Mouse (Mus musculus) intestine, postnatal 0 days (tissue): ENCODE measurements around the gene Rasl2-9. TPM values are rescaled to one million over a fixed set of nuclear protein-coding genes. Genes with fewer than 3 reads are reported as not detected.

ENCODE experiments used
- ATAC-seq: fragments of 200-750 bp; cut with Nextera tagmentation; 2 replicates; pipeline ENCODE4 v1.8.0; 2017; ENCODE audit warnings: mild to moderate bottlenecking, moderate TSS enrichment, moderate library complexity
- H3K27ac ChIP-seq: fragments of 300-500 bp; sonication (generic); 2 replicates; pipeline ENCODE4 v1.5.1; 2014; ENCODE audit warnings: mild to moderate bottlenecking, low read depth, low read length, moderate library complexity
- H3K27me3 ChIP-seq: fragments of 300-500 bp; sonication (generic); replicated peaks from 2 replicates; pipeline ENCODE4 v1.6.1; 2014; ENCODE audit warnings: low read length, mixed read lengths; ENCODE audit not compliant: control insufficient read depth, insufficient read depth
- H3K36me3 ChIP-seq: fragments of 300-500 bp; sonication (generic); 2 replicates; pipeline ENCODE4 v1.6.1; 2014; ENCODE audit warnings: mild to moderate bottlenecking, moderate library complexity; ENCODE audit not compliant: control insufficient read depth, insufficient read depth
- H3K4me1 ChIP-seq: fragments of 300-500 bp; sonication (generic); replicated peaks from 2 replicates; pipeline ENCODE4 v1.6.1; 2014; ENCODE audit warnings: antibody characterized with exemption, low read length, mixed read lengths; ENCODE audit not compliant: control insufficient read depth, insufficient read depth
- H3K4me2 ChIP-seq: fragments of 300-500 bp; sonication (generic); replicated peaks from 2 replicates; pipeline ENCODE4 v1.6.1; 2014; ENCODE audit warnings: low read depth, mild to moderate bottlenecking, moderate library complexity
- H3K4me3 ChIP-seq: fragments of 300-500 bp; sonication (generic); 2 replicates; pipeline ENCODE4 v1.5.1; 2014; ENCODE audit warnings: low read depth, low read length
- H3K9ac ChIP-seq: fragments of 300-500 bp; sonication (generic); 2 replicates; pipeline ENCODE4 v1.6.1; 2014; ENCODE audit warnings: mild to moderate bottlenecking, low read depth, low read length
- H3K9me3 ChIP-seq: fragments of 300-500 bp; sonication (generic); 2 replicates; pipeline ENCODE4 v1.6.1; 2016; ENCODE audit warnings: mixed run types; ENCODE audit not compliant: control insufficient read depth
- CTCF ChIP-seq: sonication (generic); IDR thresholded peaks from 2 replicates; pipeline ENCODE4 v1.5.1; 2016; ENCODE audit warnings: low read depth, mild to moderate bottlenecking, control low read depth, antibody characterized with exemption, moderate library complexity
- whole genome bisulfite sequencing: fragments of 180-500 bp; shearing (Covaris S2); extraction: QIAGEN DNeasy Blood & Tissue Kit; methylation state at CpG from one replicate; pipeline ENCODE4 v1.1.7; 2014; 5-methylcytosine and 5-hydroxymethylcytosine counted together
- polyA plus RNA-seq: library from polyadenylated mRNA; unstranded; fragments of >200 nt; fragmentation: Nextera tagmentation; extraction: Ambion mirVana; gene quantifications from 2 replicates; pipeline ENCODE4 v1.2.1, GENCODE M21; 2015

The Rasl2-9 gene
- polyA plus RNA-seq, 1 experiment from 2014 or later: 1.6 TPM

GRCm38 (mm10) chr7:5108272-5108671 is 17.5 kb downstream of the Rasl2-9 start:
- no peak overlapping the region for H3K27ac ChIP-seq
- no peak for ATAC-seq
- TF ChIP-seq CTCF: no peak
- no peak overlapping the region for H3K4me2 ChIP-seq
- H3K27me3 ChIP-seq: no peaks in the 10 kb centered on the region
- H3K9ac ChIP-seq: no peak overlapping the region
- no peaks in the 10 kb centered on the region for H3K4me1 ChIP-seq
- H3K9me3 ChIP-seq: no peaks in the 10 kb centered on the region
- no peaks in the 10 kb centered on the region for H3K36me3 ChIP-seq
- H3K4me3 ChIP-seq: no peak overlapping the region
- WGBS: 70% methylated on average over 4 of the region's 4 CpGs

GRCm38 (mm10) chr7:5102564-5102963 is 23.2 kb downstream of the Rasl2-9 start:
- 0 out of 2 replicates have a peak overlapping the region, but pooled peaks have one; percentile 46 for H3K27ac ChIP-seq
- ATAC-seq: peak; percentile 60

GRCm38 (mm10) chr7:5101066-5101663 is 24.6 kb downstream of the Rasl2-9 start:
- Histone ChIP-seq H3K4me3 (no peak overlapping the region), H3K27ac (no peak overlapping the region), H3K36me3 (peaks cover 26% of the 10 kb centered on the region), H3K9ac (no peak overlapping the region), H3K4me1 (no peaks in the 10 kb centered on the region), H3K9me3 (no peaks in the 10 kb centered on the region), H3K4me2 (no peak overlapping the region), H3K27me3 (no peaks in the 10 kb centered on the region)
- ATAC-seq: no peak
- WGBS: 84% methylated on average over 10 of the region's 10 CpGs
- no peak for TF ChIP-seq CTCF

More at GRCm38 (mm10) chr7:5102564-5102963, 23.2 kb downstream of the Rasl2-9 start:
- H3K4me3 ChIP-seq: no peak overlapping the region
- no peak for TF ChIP-seq CTCF
- H3K36me3 ChIP-seq: peaks cover 17% of the 10 kb centered on the region
- H3K9me3 ChIP-seq: no peaks in the 10 kb centered on the region
- H3K27me3 ChIP-seq: no peaks in the 10 kb centered on the region
- no peak overlapping the region for H3K9ac ChIP-seq
- WGBS: 72% methylated on average over 2 of the region's 2 CpGs
- H3K4me1 ChIP-seq: no peaks in the 10 kb centered on the region
- no peak overlapping the region for H3K4me2 ChIP-seq

- Histone ChIP-seq H3K4me3 (no peak overlapping the region), H3K27me3 (no peaks in the 10 kb centered on the region), H3K27ac (no peak overlapping the region), H3K4me2 (no peak overlapping the region), H3K4me1 (no peaks in the 10 kb centered on the region), H3K9me3 (no peaks in the 10 kb centered on the region), H3K9ac (no peak overlapping the region), H3K36me3 (peaks cover 39% of the 10 kb centered on the region)
- no peak for TF ChIP-seq CTCF
- WGBS: 62% methylated on average over 3 of the region's 3 CpGs
- ATAC-seq: no peak
These were observed 26.0 kb downstream of the Rasl2-9 start for GRCm38 (mm10) chr7:5099796-5100195.

GRCm38 (mm10) chr7:5098769-5099168 is 27.0 kb downstream of the Rasl2-9 start:
- Histone ChIP-seq H3K9ac (no peak overlapping the region), H3K36me3 (peaks cover 50% of the 10 kb centered on the region), H3K27ac (no peak overlapping the region), H3K4me1 (no peaks in the 10 kb centered on the region), H3K4me3 (no peak overlapping the region), H3K27me3 (no peaks in the 10 kb centered on the region), H3K9me3 (no peaks in the 10 kb centered on the region), H3K4me2 (no peak overlapping the region)
- no peak for ATAC-seq
- 94% methylated on average over 5 of the region's 5 CpGs for WGBS
- TF ChIP-seq CTCF: no peak

GRCm38 (mm10) chr7:5092831-5093510 is 32.8 kb downstream of the Rasl2-9 start:
- 83% methylated on average over 19 of the region's 21 CpGs for WGBS
- no peak for TF ChIP-seq CTCF
- ATAC-seq: no peak
- Histone ChIP-seq H3K9ac (no peak overlapping the region), H3K9me3 (no peaks in the 10 kb centered on the region), H3K36me3 (peaks cover 80% of the 10 kb centered on the region), H3K4me1 (peaks cover 9% of the 10 kb centered on the region; the same call in 1 of the 2 replicates), H3K4me2 (no peak overlapping the region), H3K4me3 (no peak overlapping the region), H3K27me3 (no peaks in the 10 kb centered on the region), H3K27ac (peak overlapping the region; percentile 41)
